Mouse (Mus musculus) macrophage (primary cell): ENCODE results near the gene 4931414P19Rik. TPM values are rescaled to one million over a fixed set of nuclear protein-coding genes. Genes with fewer than 3 reads are reported as not detected.

Experiments
- H3K27ac ChIP-seq: fragments of 350-480 bp; formaldehyde crosslinking; 2 replicates; pipeline ENCODE4 v1.9.0; 2021
- H3K36me3 ChIP-seq: fragments of 350-480 bp; formaldehyde crosslinking; 2 replicates; pipeline ENCODE4 v1.9.0; 2021; ENCODE audit errors: inconsistent target
- H3K4me3 ChIP-seq: fragments of 350-480 bp; formaldehyde crosslinking; 2 replicates; pipeline ENCODE4 v1.9.0; 2021; ENCODE audit errors: inconsistent target
- H3K79me2 ChIP-seq: fragments of 350-480 bp; formaldehyde crosslinking; 2 replicates; pipeline ENCODE4 v1.9.0; 2021; ENCODE audit errors: inconsistent target
- WGBS: methylation state at CpG from one replicate; pipeline ENCODE4 v1.1.7; 2026; ENCODE audit warnings: inconsistent platforms; ENCODE audit not compliant: missing documents; 5-methylcytosine and 5-hydroxymethylcytosine counted together
- polyA plus RNA-seq: library from polyadenylated mRNA; stranded (reverse); fragments of 250-400 nt; gene quantifications from 3 replicates; pipeline ENCODE4 v1.2.4, GENCODE M21; 2018; ENCODE audit warnings: inconsistent platforms

Gene 4931414P19Rik
- polyA plus RNA-seq, 1 experiment from 2014 or later: 3.9 TPM

DNA sequence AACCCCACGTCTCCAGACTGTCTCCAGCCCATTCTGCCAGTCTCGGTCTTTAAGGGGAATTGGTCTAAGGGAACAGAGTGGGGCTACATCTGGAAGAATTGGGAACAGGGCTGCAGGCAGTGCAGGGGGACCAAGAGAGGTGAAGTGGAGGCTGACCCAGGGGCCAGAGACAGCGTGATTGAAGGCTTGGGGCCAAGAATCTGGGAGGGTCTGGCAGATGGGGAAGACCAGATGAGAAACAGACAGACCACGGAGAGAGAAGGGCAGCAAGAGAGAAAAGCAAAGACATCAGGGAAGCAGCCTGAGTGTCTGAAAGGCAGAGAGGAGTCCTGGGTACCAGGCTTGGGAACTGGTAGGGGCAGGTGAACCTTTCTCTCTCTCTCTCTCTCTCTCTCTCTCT is 34.3 kb upstream of the 4931414P19Rik start:
- no peak overlapping the region for H3K4me3 ChIP-seq
- peaks cover 25% of the 10 kb centered on the region; the same call in 1 of the 2 replicates for H3K36me3 ChIP-seq
- H3K79me2 ChIP-seq: no peaks in the 10 kb centered on the region
- H3K27ac ChIP-seq: no peak overlapping the region
- WGBS: 89% methylated on average over 4 of the region's 4 CpGs

- H3K4me3 ChIP-seq: no peak overlapping the region
- H3K36me3 ChIP-seq: peaks cover 8% of the 10 kb centered on the region; the same call in 1 of the 2 replicates
- 71% methylated on average over 5 of the region's 5 CpGs for WGBS
Measured at GRCm38 (mm10) chr14:54638210-54638609, 32.4 kb upstream of the 4931414P19Rik start.

DNA sequence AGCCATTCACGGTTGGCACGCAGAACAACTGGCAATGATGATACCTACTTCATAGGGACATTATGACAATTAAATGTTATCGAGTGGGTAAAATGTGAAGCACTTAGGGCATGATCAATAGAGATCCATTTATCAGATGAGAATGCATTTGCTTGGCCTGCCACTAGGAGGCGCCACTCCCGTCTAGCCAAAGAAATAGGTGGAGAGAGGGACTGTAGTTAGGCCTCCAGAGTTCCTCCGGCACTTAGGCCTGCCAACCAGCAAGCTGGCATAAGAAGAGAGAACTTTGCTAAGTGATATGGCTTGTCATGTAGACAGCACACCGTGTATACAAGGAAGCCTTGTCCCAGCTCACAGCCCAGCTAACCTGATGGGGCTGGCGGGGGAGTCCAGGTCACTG is 31.2 kb upstream of the 4931414P19Rik start:
- H3K4me3 ChIP-seq: no peak overlapping the region
- WGBS: 61% methylated on average over 8 of the region's 8 CpGs
- H3K27ac ChIP-seq: no peak overlapping the region
- H3K79me2 ChIP-seq: no peaks in the 10 kb centered on the region
- H3K36me3 ChIP-seq: no peaks in the 10 kb centered on the region

More at GRCm38 (mm10) chr14:54638210-54638609, 32.4 kb upstream of the 4931414P19Rik start:
- no peaks in the 10 kb centered on the region for H3K79me2 ChIP-seq
- H3K27ac ChIP-seq: no peak overlapping the region

DNA sequence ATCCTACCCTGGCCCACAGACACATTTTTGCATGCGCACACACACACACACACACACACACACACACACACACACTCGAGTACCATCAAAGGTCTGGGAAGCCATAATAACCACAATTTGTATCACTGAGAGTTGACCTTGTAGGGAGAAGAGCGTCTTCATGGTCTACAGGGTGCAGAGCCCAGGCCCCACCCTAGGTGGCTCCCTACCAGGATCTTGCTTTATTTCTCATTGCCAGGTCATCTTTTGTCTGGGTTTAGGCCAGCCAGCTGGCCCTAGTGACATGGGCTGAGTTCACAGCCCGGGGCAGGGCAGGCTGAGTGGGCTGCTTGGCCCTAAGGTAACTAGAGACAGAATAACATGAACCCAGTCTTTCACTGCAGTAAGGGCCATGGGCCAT is 28.4 kb upstream of the 4931414P19Rik start:
- WGBS: 77% methylated on average over 4 of the region's 4 CpGs
- H3K36me3 ChIP-seq: no peaks in the 10 kb centered on the region
- H3K79me2 ChIP-seq: no peaks in the 10 kb centered on the region
- H3K27ac ChIP-seq: no peak overlapping the region
- no peak overlapping the region for H3K4me3 ChIP-seq

- H3K4me3 ChIP-seq: no peak overlapping the region
- no peak overlapping the region for H3K27ac ChIP-seq
- H3K36me3 ChIP-seq: no peaks in the 10 kb centered on the region
- WGBS: 96% methylated on average over 36 of the region's 37 CpGs
- H3K79me2 ChIP-seq: no peaks in the 10 kb centered on the region
Measured at GRCm38 (mm10) chr14:54632252-54632651, 26.5 kb upstream of the 4931414P19Rik start.

GRCm38 (mm10) chr14:54631240-54631599 is 25.4 kb upstream of the 4931414P19Rik start:
- Histone ChIP-seq H3K4me3 (no peak overlapping the region), H3K36me3 (no peaks in the 10 kb centered on the region), H3K79me2 (no peaks in the 10 kb centered on the region), H3K27ac (no peak overlapping the region)
- WGBS: 93% methylated on average over 4 of the region's 4 CpGs

DNA sequence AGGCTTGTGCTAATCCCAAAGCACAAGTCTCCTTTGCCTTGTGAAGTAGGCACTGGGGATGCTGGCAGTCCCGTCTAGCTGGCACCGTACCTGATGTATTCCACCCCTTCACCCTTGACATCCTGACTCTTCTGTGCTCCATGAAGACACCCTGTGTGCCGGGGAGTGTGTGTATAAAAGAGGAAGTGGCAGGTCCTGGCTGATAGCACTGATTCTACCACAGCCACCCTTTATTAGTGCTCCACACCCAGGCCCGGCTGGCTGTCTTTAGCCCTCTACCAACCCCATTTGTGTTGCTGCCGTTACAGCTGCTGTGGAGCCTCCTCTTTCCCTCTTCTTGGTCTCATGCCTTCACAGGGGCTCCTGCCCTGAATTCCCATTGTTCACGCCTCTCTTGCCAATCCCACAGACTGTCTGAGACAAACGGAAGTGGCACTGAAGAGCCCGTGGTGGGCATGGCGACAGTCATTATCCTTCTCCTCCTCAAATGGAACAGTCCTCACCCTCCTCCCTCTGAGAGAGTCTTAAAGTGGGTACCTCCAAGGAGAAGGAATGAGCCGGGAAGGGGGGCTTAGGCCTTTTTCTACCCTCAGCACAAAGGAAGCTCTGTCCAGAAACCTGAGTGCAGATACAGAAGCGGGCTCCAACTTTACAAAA is 24.9 kb upstream of the 4931414P19Rik start:
- Histone ChIP-seq H3K4me3 (no peak overlapping the region), H3K79me2 (no peaks in the 10 kb centered on the region), H3K27ac (no peak overlapping the region), H3K36me3 (no peaks in the 10 kb centered on the region)
- WGBS: 63% methylated on average over 11 of the region's 11 CpGs

DNA sequence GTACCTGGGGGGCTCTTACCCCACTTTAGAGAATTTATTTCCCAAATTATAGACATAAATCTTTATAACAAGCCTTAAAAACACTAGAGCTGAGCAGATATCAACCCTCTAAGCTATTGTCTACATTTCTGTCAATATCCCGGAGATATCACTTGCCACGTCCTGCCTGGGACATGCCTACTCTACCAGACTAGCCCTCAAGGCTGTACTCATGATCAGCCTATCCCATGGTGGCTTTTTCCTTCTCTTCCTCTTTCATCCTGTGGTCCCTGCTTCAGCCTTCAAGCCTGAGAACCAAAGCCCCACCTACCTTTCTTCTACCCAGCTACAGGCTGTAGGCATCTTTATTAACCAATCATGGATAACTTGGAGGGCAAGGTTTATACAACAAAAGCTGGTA is 24.0 kb upstream of the 4931414P19Rik start:
- Histone ChIP-seq H3K79me2 (no peaks in the 10 kb centered on the region), H3K27ac (no peak overlapping the region), H3K4me3 (no peak overlapping the region), H3K36me3 (no peaks in the 10 kb centered on the region)
- 76% methylated on average over 2 of the region's 2 CpGs for WGBS

GRCm38 (mm10) chr14:54628103-54628502 is 22.3 kb upstream of the 4931414P19Rik start:
- H3K4me3 ChIP-seq: no peak overlapping the region
- H3K36me3 ChIP-seq: no peaks in the 10 kb centered on the region
- no peak overlapping the region for H3K27ac ChIP-seq
- WGBS: 97% methylated on average over 5 of the region's 5 CpGs
- H3K79me2 ChIP-seq: no peaks in the 10 kb centered on the region

- 94% methylated on average over 9 of the region's 10 CpGs for WGBS
- H3K4me3 ChIP-seq: no peak overlapping the region
- no peaks in the 10 kb centered on the region for H3K36me3 ChIP-seq
- no peaks in the 10 kb centered on the region for H3K79me2 ChIP-seq
- no peak overlapping the region for H3K27ac ChIP-seq
Measured at GRCm38 (mm10) chr14:54624976-54625375, 19.2 kb upstream of the 4931414P19Rik start.

- no peak overlapping the region for H3K27ac ChIP-seq
- H3K79me2 ChIP-seq: no peaks in the 10 kb centered on the region
- 84% methylated on average over 6 of the region's 6 CpGs for WGBS
- no peak overlapping the region for H3K4me3 ChIP-seq
- H3K36me3 ChIP-seq: no peaks in the 10 kb centered on the region
Measured at GRCm38 (mm10) chr14:54623334-54623733, 17.5 kb upstream of the 4931414P19Rik start.

DNA sequence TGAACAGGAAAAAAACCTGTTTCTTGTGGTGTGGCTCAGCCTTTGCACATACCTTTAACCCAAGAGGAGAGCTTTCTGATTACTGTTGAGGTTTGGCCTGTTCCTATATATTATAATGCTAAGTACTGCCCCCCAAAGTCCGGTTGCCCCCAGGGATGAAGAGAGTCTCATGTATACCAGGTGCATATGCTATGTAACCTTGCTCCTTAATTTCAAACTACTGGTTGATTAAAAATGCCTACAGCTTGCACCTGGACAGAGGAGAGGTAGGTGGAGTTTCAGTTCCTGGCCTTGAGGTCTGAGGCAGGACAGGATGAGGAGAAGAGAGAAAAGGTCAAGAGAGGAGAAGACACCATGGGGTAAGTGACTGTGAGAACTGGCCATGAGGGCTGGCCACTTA is 15.3 kb upstream of the 4931414P19Rik start, which contains the start of gene Psmb11:
TSS of gene Psmb11 (plus strand) at position 301 of the 400 bp plus-strand sequence.
- no peak within 1 kb of the TSS for H3K27ac ChIP-seq
- WGBS: 100% methylated on average over 1 of the region's 1 CpGs
- peaks cover 16% of the 10 kb centered on the region for H3K79me2 ChIP-seq
- H3K36me3 ChIP-seq: no peaks in the 10 kb centered on the region
- no peak within 1 kb of the TSS for H3K4me3 ChIP-seq

DNA sequence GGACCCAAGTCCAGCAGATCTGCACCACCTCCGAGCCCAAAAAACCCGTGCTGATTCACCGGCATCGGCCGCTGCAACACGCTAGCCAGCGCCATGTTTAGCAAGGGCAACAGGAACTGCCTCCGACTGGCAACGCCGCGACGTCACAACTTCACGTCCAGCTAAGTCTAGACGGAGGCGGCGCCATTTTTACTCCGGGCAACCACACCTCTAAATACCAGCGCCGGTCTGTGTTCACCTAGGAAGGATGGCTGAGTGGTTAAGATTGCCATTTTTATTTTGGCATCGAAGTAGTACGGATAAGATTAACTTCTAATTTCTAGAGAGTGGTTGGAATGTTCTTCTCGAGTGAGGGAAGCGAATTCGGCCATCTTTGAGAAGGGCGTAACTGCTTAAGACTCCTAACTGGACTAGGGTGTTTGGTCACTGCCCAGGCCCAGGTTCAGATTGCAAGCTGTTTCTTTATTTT is 12.1 kb upstream of the 4931414P19Rik start, which contains the start of gene Psmb5:
TSS of gene Psmb5 (minus strand) at position 126 of the 469 bp plus-strand sequence.
- WGBS: under 1% methylated on average over 13 of the region's 25 CpGs
- peak within 1 kb of the TSS; percentile 75 for H3K27ac ChIP-seq
- peak within 1 kb of the TSS; percentile 89 for H3K4me3 ChIP-seq
- H3K36me3 ChIP-seq: peaks cover 17% of the 10 kb centered on the region; the same call in 1 of the 2 replicates
- peaks cover 30% of the 10 kb centered on the region for H3K79me2 ChIP-seq

DNA sequence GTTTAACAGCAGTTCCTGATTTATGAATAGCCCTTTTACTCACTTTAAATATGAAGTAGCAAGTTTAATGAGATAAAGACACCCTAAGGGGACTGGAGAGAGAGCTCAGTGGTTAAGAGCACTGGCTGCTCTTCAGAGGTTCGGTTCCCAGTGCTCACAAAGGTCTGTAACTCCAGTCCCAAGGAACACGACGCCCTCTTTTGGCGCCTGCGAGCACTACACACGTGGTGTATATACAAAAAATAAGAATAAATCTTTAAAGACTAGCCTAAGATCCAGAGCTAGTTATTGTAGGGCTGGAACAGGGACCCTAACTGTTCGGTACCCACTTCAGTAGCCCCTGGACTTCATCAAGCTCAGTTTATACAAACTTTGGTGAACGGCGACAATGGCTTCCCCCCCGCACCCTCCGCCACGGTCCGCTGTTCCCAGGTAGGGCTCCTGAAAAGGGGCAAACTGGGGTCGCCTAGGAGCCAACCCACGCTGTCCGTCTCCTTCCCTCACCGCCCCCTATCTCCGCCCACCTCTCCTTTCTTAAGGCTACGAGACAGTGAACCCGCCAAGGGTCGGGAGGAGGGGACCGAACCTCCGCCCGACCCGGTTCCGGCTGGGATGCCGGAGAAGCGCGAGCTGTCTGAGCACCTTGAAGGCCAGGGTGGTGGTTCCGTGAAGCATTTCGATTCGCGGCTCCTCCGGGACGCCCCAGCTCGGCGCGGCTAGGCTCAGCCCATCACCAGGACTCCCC is 11.5 kb upstream of the 4931414P19Rik start:
- H3K79me2 ChIP-seq: peaks cover 30% of the 10 kb centered on the region
- WGBS: 5% methylated on average over 38 of the region's 38 CpGs
- H3K27ac ChIP-seq: peak overlapping the region; percentile 75
- peaks cover 22% of the 10 kb centered on the region; the same call in 1 of the 2 replicates for H3K36me3 ChIP-seq
- H3K4me3 ChIP-seq: peak overlapping the region; percentile 89

DNA sequence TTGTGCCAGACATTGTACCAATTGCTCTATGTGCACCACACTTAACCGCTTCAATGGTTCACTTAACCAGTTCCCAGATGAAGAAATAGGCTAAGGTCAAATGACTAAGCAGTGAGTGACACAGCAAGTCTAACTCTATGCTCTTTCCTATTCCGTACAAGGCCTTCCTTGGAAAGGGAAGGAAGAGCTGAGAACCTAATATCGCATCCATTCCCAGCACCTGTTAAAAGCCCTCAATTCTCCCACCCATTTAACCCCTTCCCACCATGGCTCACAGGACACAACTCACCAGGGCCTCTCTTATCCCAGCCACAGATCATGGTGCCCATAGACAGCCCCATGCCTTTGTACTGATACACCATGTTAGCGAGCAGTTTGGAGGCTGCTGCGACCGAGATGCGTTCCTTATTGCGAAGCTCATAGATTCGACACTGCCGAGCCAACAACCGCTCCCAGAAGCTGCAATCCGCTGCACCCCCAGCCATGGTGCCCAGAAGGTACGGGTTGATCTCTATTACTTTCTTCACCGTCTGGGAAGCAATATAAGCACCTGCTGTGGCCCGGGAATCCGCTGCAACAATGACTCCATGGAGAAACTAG is 10.5 kb upstream of the 4931414P19Rik start:
- Histone ChIP-seq H3K4me3 (no peak overlapping the region), H3K79me2 (peaks cover 30% of the 10 kb centered on the region), H3K27ac (no peak overlapping the region), H3K36me3 (peaks cover 22% of the 10 kb centered on the region; the same call in 1 of the 2 replicates)
- WGBS: 86% methylated on average over 15 of the region's 16 CpGs
